Mouse (Mus musculus): ENCODE measurements around the gene Glyat. TPM values are rescaled to one million over a fixed set of nuclear protein-coding genes. Genes with fewer than 3 reads are reported as not detected.
A peak's percentile ranks its signal among the peaks of the same experiment; 100 is the strongest.

The Glyat gene
- polyA plus RNA-seq (2015; fragmentation: Nextera tagmentation; extraction: Ambion mirVana), result not detected in 2 replicates

DNA sequence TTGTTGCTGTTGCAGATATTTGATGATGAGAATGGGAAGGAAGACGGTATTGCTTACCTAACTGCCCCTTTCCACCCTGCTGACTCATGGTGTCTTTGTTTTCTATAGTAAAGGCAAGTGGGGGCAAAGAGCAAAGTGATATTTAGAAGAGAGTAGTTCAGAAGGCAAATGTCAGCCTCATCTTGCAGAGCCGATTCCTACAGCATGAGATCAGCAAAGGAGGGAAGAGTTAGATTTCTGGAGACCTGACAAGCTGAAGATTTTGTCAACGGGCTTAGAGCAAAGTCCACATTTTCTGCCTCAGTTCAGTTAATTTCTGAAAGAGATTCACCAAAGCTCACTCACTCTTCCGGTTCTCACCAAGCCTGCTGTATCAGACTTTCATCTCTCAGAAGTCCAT lies at the start of gene Glyat:
Gene Glyat (plus strand): TSS at position 133 of the 400 bp plus-strand sequence.
- H3K4me3 ChIP-seq, result no peak within 1 kb of the TSS
- no peak for ATAC-seq (replicated peaks)
- no peak within 1 kb of the TSS for H3K9ac ChIP-seq (replicated peaks)
- H3K4me1 ChIP-seq, result no peaks in the 10 kb centered on the region
- H3K4me2 ChIP-seq (replicated peaks), result no peak within 1 kb of the TSS
- no peak within 1 kb of the TSS for H3K27ac ChIP-seq (replicated peaks)
- H3K27me3 ChIP-seq, result no peaks in the 10 kb centered on the region
- WGBS, result 83% methylated on average over 4 of the region's 4 CpGs
- no peaks in the 10 kb centered on the region for H3K36me3 ChIP-seq
- H3K9me3 ChIP-seq, result no peaks in the 10 kb centered on the region

DNA sequence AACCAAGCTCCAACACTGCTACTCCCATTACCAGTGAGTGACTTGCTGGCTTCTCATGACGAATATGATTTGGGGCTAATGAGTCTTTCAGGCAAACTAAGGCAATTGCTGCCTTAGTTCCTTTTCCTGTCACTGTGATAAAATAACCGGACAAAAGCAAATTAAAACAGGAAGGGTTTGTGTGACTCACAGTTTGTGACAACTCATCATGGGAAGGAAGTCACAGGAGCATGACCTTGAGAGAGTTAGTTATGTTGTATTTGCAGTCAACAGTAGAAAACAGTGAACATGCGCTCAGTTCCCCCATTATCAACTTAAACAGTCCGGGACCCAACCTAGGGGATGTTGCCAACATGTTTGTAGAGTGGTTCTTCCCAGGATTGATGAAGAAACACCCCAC lies 47.8 kb upstream of the Glyat start:
- Histone ChIP-seq H3K27ac (replicated peaks) (no peak overlapping the region), H3K4me1 (no peaks in the 10 kb centered on the region), H3K9ac (replicated peaks) (no peak overlapping the region), H3K27me3 (no peaks in the 10 kb centered on the region), H3K4me3 (no peak overlapping the region), H3K36me3 (no peaks in the 10 kb centered on the region), H3K4me2 (replicated peaks) (no peak overlapping the region), H3K9me3 (no peaks in the 10 kb centered on the region)
- ATAC-seq (replicated peaks), result no peak
- WGBS, result 89% methylated on average over 4 of the region's 4 CpGs

DNA sequence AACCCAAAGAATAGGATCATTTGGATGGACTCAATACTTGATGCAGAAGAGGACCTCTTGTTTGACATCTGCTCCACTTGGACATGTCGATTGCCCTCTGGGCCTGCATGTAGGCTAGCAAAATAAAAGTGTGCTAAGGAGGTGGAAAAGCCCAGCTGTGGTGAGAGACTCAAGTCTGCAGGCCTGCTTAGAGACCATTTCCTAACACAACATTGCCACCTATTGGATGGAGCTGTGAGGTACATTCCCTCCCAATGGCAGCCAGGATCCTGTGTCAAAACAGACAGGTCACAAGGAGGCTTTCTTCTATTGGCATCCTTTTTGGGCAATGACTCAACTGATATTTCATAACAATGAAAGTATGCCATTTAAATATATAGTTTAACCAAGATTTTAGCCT lies 41.2 kb upstream of the Glyat start:
- peaks cover 7% of the 10 kb centered on the region for H3K4me1 ChIP-seq
- H3K4me2 ChIP-seq (replicated peaks), result no peak overlapping the region
- 8% methylated on average over 1 of the region's 1 CpGs for WGBS
- H3K9me3 ChIP-seq, result no peaks in the 10 kb centered on the region
- H3K4me3 ChIP-seq, result no peak overlapping the region
- H3K27me3 ChIP-seq, result no peaks in the 10 kb centered on the region
- no peaks in the 10 kb centered on the region for H3K36me3 ChIP-seq
- no peak overlapping the region for H3K27ac ChIP-seq (replicated peaks)
- ATAC-seq (replicated peaks), result peak; percentile 55
- no peak overlapping the region for H3K9ac ChIP-seq (replicated peaks)

DNA sequence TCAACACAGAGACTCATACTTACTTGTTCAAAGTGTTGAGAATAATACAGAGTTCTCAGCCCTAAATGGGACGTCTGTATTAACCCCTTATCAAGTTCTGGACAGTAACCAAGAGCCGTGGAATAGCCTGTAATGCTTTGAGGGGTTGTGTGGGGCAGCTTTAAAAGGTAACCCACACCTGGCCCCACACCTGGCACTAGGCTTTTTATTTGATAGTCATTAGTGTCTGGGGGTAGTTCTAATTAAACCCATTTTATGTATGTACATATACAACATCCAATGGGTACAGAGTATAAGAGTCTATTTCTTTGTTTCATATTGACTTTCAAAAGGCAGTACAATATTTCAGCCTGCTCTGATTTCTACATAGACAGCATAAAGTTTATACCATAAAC lies 38.0 kb upstream of the Glyat start:
- Histone ChIP-seq H3K36me3 (no peaks in the 10 kb centered on the region), H3K9me3 (no peaks in the 10 kb centered on the region), H3K4me2 (replicated peaks) (peak overlapping the region; percentile 99), H3K27me3 (no peaks in the 10 kb centered on the region), H3K4me1 (peaks cover 7% of the 10 kb centered on the region), H3K4me3 (peak overlapping the region; percentile 61), H3K27ac (replicated peaks) (no peak overlapping the region), H3K9ac (replicated peaks) (no peak overlapping the region; the same call in 1 of the 2 replicates)
- WGBS, result 52% methylated on average over 2 of the region's 2 CpGs
- ATAC-seq (replicated peaks), result no peak; the same call in 1 of the 2 replicates

DNA sequence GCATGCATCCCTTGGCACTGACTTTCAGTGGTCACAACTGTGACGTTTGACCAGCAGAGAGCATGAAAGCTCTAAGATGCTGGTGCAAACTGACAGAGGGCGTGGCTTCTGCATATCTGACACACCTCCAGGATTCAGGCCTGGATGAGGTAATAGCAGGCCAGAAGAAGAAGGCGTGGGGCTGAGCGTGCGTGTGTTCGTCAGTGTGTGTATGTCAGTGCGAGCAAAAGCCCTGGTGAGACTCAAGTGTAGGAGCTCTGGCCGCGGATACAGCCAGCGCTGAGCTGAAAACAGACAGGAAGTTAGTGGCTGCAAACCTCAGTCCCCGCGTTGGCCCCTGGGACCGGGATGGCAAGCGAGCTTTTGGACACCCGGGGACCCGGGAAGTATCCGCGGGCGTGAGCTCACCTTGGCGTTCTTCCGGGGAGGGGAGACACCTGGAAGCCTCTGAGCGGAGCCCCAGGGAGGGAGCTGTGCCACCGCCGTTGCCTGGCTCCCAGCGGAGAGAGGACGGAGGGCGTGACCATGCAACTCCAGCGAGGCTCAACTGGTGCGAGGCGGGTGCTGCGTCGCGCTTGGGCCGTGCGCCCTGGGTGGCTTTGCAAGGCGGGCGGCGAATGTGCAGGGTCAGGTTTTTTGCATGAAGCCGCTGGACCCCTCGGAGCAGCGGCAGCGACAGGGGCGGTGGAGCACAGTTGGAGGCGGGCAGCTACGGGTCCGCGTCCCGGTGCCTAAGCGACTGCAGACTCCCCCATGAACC lies 37.4 kb upstream of the Glyat start:
- peak overlapping the region; percentile 61 for H3K4me3 ChIP-seq
- peaks cover 7% of the 10 kb centered on the region for H3K4me1 ChIP-seq
- H3K4me2 ChIP-seq (replicated peaks), result peak overlapping the region; percentile 99
- 0% methylated on average over 45 of the region's 49 CpGs for WGBS
- peak; percentile 90 for ATAC-seq (replicated peaks)
- H3K9me3 ChIP-seq, result no peaks in the 10 kb centered on the region
- peak overlapping the region; percentile 64 for H3K9ac ChIP-seq (replicated peaks)
- H3K36me3 ChIP-seq, result no peaks in the 10 kb centered on the region
- peak overlapping the region; percentile 60 for H3K27ac ChIP-seq (replicated peaks)
- H3K27me3 ChIP-seq, result no peaks in the 10 kb centered on the region

DNA sequence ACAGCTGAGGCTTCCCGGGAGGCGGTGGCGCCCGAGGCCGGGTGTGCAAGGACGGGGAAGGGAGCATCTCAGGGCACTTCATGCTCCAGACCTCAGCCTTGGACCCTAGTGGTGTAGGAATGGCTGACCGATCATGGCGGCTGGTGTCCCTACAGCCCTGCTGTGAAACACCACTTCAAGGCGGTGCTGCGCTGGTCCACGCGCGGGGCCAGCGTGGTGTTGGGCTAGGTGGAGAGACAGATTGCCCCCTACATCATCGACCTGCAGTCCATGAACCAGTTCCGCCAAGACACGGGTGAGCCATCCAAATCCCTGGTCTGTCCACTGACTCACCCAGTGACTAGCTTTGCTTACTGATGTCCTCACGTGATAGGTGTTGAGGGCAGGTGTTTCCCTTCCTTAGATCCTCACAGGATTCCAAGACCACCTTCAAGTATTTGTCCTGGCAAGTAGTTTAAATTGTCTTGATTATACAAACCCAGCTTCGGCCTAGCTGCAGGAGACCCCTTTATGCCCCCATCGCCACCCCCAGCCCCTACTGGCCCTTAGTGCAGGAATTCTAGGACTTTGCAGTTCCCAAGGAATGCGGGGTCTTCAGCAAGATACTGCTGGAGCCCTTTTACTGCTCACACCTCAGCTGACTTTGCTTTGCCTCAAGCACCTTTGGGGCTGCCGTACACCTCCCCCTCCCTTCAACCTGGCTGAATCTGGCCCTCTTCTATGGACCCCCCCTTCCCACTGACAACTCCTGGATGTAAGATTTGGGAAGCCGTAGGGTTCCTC lies 36.6 kb upstream of the Glyat start:
- Histone ChIP-seq H3K4me3 (peak overlapping the region; percentile 61), H3K4me1 (peaks cover 7% of the 10 kb centered on the region), H3K9ac (replicated peaks) (peak overlapping the region; percentile 64), H3K27me3 (no peaks in the 10 kb centered on the region), H3K36me3 (no peaks in the 10 kb centered on the region), H3K4me2 (replicated peaks) (peak overlapping the region; percentile 99), H3K27ac (replicated peaks) (peak overlapping the region; percentile 60), H3K9me3 (no peaks in the 10 kb centered on the region)
- ATAC-seq (replicated peaks), result peak; percentile 69
- WGBS, result 20% methylated on average over 22 of the region's 23 CpGs

DNA sequence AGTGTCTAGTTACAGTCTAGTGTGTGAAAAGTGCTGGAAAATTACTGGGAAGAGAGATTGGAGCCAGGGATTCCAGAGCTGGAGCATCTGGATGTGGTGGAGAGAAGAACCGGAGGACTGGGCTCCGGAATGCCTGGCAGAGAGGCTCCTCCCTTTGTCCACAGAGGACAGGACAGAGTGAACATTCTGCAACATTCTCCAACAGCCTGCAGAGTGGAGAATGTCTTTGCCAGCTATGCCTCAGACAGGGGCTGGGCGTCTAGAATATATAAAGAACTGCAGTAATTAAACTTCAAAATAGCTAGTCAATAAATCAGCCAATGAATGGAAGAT lies 36.1 kb upstream of the Glyat start:
- Histone ChIP-seq H3K9me3 (no peaks in the 10 kb centered on the region), H3K9ac (replicated peaks) (no peak overlapping the region), H3K27ac (replicated peaks) (no peak overlapping the region), H3K36me3 (no peaks in the 10 kb centered on the region), H3K27me3 (no peaks in the 10 kb centered on the region), H3K4me2 (replicated peaks) (peak overlapping the region; percentile 99), H3K4me3 (peak overlapping the region; percentile 61; the same call in 1 of the 2 replicates), H3K4me1 (peaks cover 7% of the 10 kb centered on the region)
- 73% methylated on average over 3 of the region's 3 CpGs for WGBS
- no peak for ATAC-seq (replicated peaks)

DNA sequence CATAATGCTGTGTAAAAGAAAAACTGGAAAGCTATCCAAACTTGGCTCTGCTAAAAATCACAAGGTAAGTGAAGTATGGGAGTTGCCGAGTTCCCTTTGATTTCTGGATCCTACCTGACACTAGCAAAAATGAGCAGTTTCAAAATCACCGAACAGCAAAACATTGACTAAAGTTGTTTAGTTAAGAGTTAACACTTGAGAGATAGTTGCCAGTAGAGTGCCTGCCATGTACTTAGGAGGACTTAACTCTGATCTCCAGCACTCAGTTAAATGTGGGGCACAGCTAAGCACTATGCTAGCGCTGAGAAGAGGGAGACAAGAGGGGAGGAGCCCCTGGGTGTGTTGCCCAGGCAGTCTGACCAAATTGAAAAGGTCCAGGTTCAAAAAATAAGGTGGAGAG lies 34.4 kb upstream of the Glyat start:
- WGBS, result 65% methylated on average over 3 of the region's 3 CpGs
- Histone ChIP-seq H3K4me2 (replicated peaks) (no peak overlapping the region), H3K4me1 (peaks cover 7% of the 10 kb centered on the region), H3K27me3 (no peaks in the 10 kb centered on the region), H3K36me3 (no peaks in the 10 kb centered on the region), H3K9me3 (no peaks in the 10 kb centered on the region), H3K9ac (replicated peaks) (no peak overlapping the region), H3K4me3 (no peak overlapping the region), H3K27ac (replicated peaks) (no peak overlapping the region)
- no peak for ATAC-seq (replicated peaks)

DNA sequence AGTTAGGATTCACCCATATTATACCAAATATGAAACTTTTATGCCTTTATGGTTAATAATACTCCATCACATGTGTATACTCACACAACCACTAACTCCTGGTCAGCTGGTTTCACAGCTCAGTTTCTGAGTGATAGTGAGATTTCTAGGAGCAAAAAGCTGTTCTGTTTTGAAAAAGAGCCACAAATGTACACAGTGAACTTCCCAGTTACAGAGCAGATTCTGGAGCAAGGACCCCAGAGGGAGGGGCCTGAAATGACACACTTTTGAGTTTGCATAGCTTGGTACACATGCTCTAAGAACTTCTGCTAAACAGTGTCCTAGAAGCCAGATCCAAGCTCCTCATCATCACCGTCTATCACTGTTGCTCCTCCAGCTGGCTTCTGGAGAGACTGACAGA lies 33.4 kb upstream of the Glyat start, which contains the start of gene Gm4952:
Gene Gm4952 (plus strand): TSS at position 301 of the 400 bp plus-strand sequence.
- H3K27me3 ChIP-seq, result no peaks in the 10 kb centered on the region
- H3K9me3 ChIP-seq, result no peaks in the 10 kb centered on the region
- H3K4me1 ChIP-seq, result peaks cover 7% of the 10 kb centered on the region
- H3K4me2 ChIP-seq (replicated peaks), result no peak within 1 kb of the TSS
- no peak within 1 kb of the TSS for H3K9ac ChIP-seq (replicated peaks)
- 79% methylated on average over 1 of the region's 1 CpGs for WGBS
- ATAC-seq (replicated peaks), result no peak
- H3K36me3 ChIP-seq, result no peaks in the 10 kb centered on the region
- no peak within 1 kb of the TSS for H3K4me3 ChIP-seq
- H3K27ac ChIP-seq (replicated peaks), result no peak within 1 kb of the TSS

DNA sequence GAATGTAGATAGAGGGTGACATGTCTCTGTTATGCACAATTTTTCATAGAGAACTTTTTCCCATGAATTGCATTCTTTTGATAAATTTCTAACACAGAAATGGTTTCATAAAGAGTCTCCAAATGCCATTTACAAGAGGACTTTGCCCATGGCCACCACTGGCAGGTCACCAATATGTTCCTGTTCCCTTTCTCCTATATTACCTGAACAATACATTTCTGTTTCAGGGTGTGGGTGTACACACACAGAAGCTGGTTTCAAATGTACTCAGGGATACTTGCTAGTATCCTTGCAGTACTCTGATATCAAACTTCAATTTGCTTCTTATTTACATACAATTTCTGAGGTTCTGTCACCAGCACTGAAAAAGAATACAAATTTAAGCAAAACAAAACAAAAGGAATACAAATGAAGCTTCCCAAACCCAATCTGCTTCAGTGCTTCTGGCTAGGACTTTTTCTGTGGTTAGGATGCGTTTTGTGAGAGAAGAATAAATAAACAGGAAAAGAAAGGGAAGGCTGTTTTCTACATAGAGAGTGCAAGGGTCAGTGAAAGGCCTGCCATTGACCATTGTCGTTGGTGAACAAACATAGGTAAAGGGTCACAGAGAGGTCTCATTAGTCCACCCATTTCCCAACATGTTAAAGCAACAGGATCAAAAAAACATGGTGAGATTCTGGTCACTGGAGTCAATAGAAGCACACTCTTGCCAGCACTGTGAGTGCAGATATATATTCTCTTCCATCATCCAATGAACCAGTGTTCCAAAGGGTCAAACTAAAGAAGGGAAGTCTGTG lies 32.2 kb upstream of the Glyat start:
- Histone ChIP-seq H3K9ac (replicated peaks) (no peak overlapping the region), H3K4me2 (replicated peaks) (no peak overlapping the region), H3K9me3 (no peaks in the 10 kb centered on the region), H3K27me3 (no peaks in the 10 kb centered on the region), H3K27ac (replicated peaks) (no peak overlapping the region), H3K4me3 (no peak overlapping the region), H3K4me1 (peaks cover 7% of the 10 kb centered on the region), H3K36me3 (no peaks in the 10 kb centered on the region)
- no peak for ATAC-seq (replicated peaks)
- WGBS, result 44% methylated on average over 2 of the region's 2 CpGs

DNA sequence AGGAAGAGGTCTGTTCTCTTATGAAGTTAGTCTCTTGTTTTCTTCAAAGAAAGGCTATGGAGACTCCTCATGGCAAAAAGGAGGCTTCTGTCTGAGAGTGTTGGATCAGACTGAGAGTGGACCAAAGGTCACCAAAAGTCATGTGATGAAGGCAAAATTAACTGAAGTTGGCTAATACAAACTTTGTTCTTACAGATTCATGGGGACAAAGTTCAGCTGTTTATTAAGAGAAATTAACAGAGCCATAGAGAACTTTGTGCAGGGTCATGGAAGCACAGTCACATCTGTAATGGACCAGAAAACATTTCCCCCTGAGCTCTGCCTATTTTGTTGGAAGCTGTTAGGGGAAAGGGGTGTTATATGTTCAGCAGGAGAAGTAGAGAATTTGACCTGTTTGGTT lies 24.8 kb upstream of the Glyat start:
- Histone ChIP-seq H3K36me3 (no peaks in the 10 kb centered on the region), H3K9ac (replicated peaks) (no peak overlapping the region), H3K4me3 (no peak overlapping the region), H3K27me3 (no peaks in the 10 kb centered on the region), H3K4me2 (replicated peaks) (no peak overlapping the region), H3K9me3 (no peaks in the 10 kb centered on the region), H3K27ac (replicated peaks) (no peak overlapping the region), H3K4me1 (no peaks in the 10 kb centered on the region)
- no peak for ATAC-seq (replicated peaks)

DNA sequence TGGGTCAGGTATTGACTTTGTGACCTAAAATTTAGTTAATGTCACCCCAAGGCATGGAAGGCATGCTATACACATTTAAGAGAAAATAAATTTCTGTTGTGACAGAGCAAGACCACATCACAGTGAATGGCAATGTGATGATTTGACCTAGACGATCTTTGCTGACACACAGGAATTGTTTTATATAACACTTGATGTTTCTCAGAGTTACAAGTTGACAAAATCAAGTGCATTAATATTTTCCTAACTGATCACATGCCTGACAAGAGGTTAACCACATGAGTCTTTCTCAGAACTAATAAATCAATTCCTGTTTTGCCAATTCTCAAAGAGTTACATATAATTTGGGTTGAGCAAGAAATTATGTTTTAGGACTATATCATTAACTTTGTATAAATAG lies 19.5 kb upstream of the Glyat start:
- H3K36me3 ChIP-seq, result no peaks in the 10 kb centered on the region
- H3K9me3 ChIP-seq, result no peaks in the 10 kb centered on the region
- H3K27me3 ChIP-seq, result no peaks in the 10 kb centered on the region
- no peak overlapping the region for H3K9ac ChIP-seq (replicated peaks)
- ATAC-seq (replicated peaks), result no peak
- H3K4me1 ChIP-seq, result no peaks in the 10 kb centered on the region
- 81% methylated on average over 1 of the region's 1 CpGs for WGBS
- no peak overlapping the region for H3K4me3 ChIP-seq
- no peak overlapping the region for H3K27ac ChIP-seq (replicated peaks)
- H3K4me2 ChIP-seq (replicated peaks), result no peak overlapping the region

Measured in forebrain, embryonic 15.5 days (tissue).